Mouse (Mus musculus): ENCODE results near the gene Slc4a5. TPM values are rescaled to one million over a fixed set of nuclear protein-coding genes. Genes with fewer than 3 reads are reported as not detected.

Slc4a5 gene
- total RNA-seq, 1 experiment = 104 TPM

DNA sequence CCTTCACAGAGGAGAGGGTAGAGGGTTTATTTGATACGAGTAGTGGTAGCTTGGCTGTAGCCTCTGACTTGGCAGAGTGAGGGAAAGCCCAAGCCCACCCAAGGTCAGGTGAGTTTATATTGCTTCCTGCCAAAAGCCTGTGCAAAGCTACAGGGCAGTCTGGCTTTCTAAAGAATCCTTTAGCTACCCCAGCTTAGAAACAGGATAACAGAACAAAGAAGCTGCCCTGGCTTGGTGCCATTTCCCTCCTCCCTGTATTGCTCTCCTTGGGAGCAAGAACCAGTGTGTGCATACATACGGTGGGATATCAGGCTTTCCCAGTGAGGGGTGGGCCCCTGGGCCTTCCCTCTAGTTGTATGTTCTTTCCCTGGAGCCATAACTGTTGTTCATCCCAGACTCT, 9.1 kb upstream of the Slc4a5 start:
- Histone ChIP-seq H3K4me3 (ENCODE audit: insufficient read depth in 1 of 2, low read depth in 1 of 2, low read length in 2 of 2, poor library complexity in 1 of 2, severe bottlenecking in 1 of 2) (no peak overlapping the region), H3K9me3 (ENCODE audit: control insufficient read depth, insufficient read depth, low read depth, low read length) (no peaks in the 10 kb centered on the region), H3K27ac (ENCODE audit: insufficient read depth, low read depth, low read length, poor library complexity, severe bottlenecking) (no peak overlapping the region), H3K9ac (ENCODE audit: insufficient read depth, low read depth, low read length, poor library complexity, severe bottlenecking) (no peak overlapping the region), H3K4me1 (ENCODE audit: control insufficient read depth in 2 of 2, insufficient read depth in 2 of 2, low read length in 2 of 2, poor library complexity in 1 of 2) (peaks cover 0 to 3% of the 10 kb centered on the region in 2 experiments; a peak in 1 of 4 replicates), H3K36me3 (ENCODE audit: control insufficient read depth, insufficient read depth, low read length, poor library complexity, severe bottlenecking) (no peaks in the 10 kb centered on the region)
- in situ Hi-C loops (cut with MboI; ENCODE audit: low sequenced_read_pairs in 2 of 2, unreplicated experiment in 2 of 2) = loop anchor here in 1 of 2 experiments (10.0 kb wide), 1 partner anchor 64 kb away; no protein-coding TSS in a partner anchor
- DNase-seq (ENCODE audit: low read depth, low spot score) = no peak
- no peak for TF ChIP-seq ZNF384 (IDR thresholded peaks at IDR 0.05; ENCODE audit: low read depth, low read length)
- no peak for TF ChIP-seq ZC3H11A (IDR thresholded peaks at IDR 0.05; ENCODE audit: borderline replicate concordance, low read depth, low read length)
- TF ChIP-seq MAFK (IDR thresholded peaks at IDR 0.05; ENCODE audit: insufficient read depth, low read depth, low read length) = no peak
- TF ChIP-seq CHD2 (IDR thresholded peaks at IDR 0.05; ENCODE audit: low read depth, low read length) = no peak
- no peak for TF ChIP-seq HCFC1 (IDR thresholded peaks at IDR 0.05; ENCODE audit: borderline replicate concordance, insufficient read depth, low read length)

DNA sequence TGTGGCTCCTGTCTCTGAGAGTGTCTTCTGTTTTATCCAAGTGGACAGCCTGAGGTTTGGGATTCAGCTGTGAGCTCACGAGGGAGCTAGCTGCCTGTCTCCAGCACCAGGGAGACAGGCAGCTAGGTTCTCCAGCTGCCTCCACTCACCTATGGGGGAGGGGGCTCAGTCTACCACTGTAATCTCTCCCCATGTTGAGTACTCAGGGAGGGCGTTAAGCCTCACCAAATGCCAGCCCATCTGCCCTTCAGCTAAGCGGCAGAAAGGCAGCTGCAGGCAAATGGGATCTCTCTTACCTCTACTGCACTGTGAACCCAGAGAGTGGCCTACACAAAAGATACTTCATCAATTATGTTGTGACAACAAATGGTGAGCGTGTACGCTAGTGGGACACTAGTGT, 8.1 kb upstream of the Slc4a5 start:
- Histone ChIP-seq H3K36me3 (ENCODE audit: control insufficient read depth, insufficient read depth, low read length, poor library complexity, severe bottlenecking) (no peaks in the 10 kb centered on the region), H3K9me3 (ENCODE audit: control insufficient read depth, insufficient read depth, low read depth, low read length) (no peaks in the 10 kb centered on the region), H3K4me3 (ENCODE audit: insufficient read depth in 1 of 2, low read depth in 1 of 2, low read length in 2 of 2, poor library complexity in 1 of 2, severe bottlenecking in 1 of 2) (no peak overlapping the region), H3K9ac (ENCODE audit: insufficient read depth, low read depth, low read length, poor library complexity, severe bottlenecking) (no peak overlapping the region), H3K4me1 (ENCODE audit: control insufficient read depth in 2 of 2, insufficient read depth in 2 of 2, low read length in 2 of 2, poor library complexity in 1 of 2) (peaks cover 0 to 3% of the 10 kb centered on the region in 2 experiments; a peak in 1 of 4 replicates), H3K27ac (ENCODE audit: insufficient read depth, low read depth, low read length, poor library complexity, severe bottlenecking) (no peak overlapping the region)
- no peak for TF ChIP-seq MAFK (IDR thresholded peaks at IDR 0.05; ENCODE audit: insufficient read depth, low read depth, low read length)
- TF ChIP-seq ZNF384 (IDR thresholded peaks at IDR 0.05; ENCODE audit: low read depth, low read length) = no peak
- TF ChIP-seq ZC3H11A (IDR thresholded peaks at IDR 0.05; ENCODE audit: borderline replicate concordance, low read depth, low read length) = no peak
- no peak for TF ChIP-seq CHD2 (IDR thresholded peaks at IDR 0.05; ENCODE audit: low read depth, low read length)
- no peak for TF ChIP-seq HCFC1 (IDR thresholded peaks at IDR 0.05; ENCODE audit: borderline replicate concordance, insufficient read depth, low read length)
- in situ Hi-C loops (cut with MboI; ENCODE audit: low sequenced_read_pairs in 2 of 2, unreplicated experiment in 2 of 2) = loop anchor here in 1 of 2 experiments (10.0 kb wide), 1 partner anchor 63 kb away; no protein-coding TSS in a partner anchor
- DNase-seq (ENCODE audit: low read depth, low spot score) = no peak

DNA sequence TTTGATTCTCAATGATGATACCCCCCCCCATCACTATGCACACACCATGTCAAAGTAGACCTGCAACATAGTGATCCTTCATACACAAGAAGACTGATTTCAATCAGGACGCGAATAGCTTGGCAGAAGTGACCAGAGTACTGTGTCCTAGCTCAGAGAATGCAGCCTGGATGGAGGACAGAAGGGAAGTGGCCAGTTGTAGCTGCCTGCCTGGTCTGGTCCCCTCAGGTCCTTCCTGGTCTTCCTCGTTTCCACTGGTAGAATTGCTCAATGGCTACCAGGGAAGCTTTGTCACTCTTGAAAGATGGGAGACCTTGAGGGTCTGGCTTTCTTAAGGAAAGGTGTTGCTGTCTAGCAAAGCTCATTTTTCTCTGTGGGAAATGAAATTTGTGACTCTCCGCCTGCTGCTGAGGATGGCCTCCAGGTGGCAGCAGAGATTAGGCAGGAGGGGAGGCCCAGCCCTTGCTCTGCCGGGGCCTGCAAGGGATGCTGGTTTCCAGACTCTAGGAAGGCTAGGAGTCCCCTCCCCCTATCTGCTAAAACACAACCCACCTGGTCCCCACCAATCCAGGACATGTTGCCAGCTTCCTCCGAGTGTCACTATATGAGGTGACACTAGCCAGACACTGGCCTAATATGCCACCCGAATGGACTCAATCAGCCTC, 4.5 kb upstream of the Slc4a5 start:
- Histone ChIP-seq H3K36me3 (ENCODE audit: control insufficient read depth, insufficient read depth, low read length, poor library complexity, severe bottlenecking) (no peaks in the 10 kb centered on the region), H3K9me3 (ENCODE audit: control insufficient read depth, insufficient read depth, low read depth, low read length) (no peaks in the 10 kb centered on the region), H3K4me3 (ENCODE audit: insufficient read depth in 1 of 2, low read depth in 1 of 2, low read length in 2 of 2, poor library complexity in 1 of 2, severe bottlenecking in 1 of 2) (no peak overlapping the region), H3K9ac (ENCODE audit: insufficient read depth, low read depth, low read length, poor library complexity, severe bottlenecking) (no peak overlapping the region), H3K27ac (ENCODE audit: insufficient read depth, low read depth, low read length, poor library complexity, severe bottlenecking) (no peak overlapping the region), H3K4me1 (ENCODE audit: control insufficient read depth in 2 of 2, insufficient read depth in 2 of 2, low read length in 2 of 2, poor library complexity in 1 of 2) (peaks cover 0 to 3% of the 10 kb centered on the region in 2 experiments; a peak in 1 of 4 replicates)
- DNase-seq (ENCODE audit: low read depth, low spot score) = peak; percentile 50
- in situ Hi-C loops (cut with MboI; ENCODE audit: low sequenced_read_pairs in 2 of 2, unreplicated experiment in 2 of 2) = loop anchor here in 1 of 2 experiments (10.0 kb wide), 1 partner anchor 60 kb away; no protein-coding TSS in a partner anchor
- TF ChIP-seq ZNF384 (IDR thresholded peaks at IDR 0.05; ENCODE audit: low read depth, low read length) = no peak
- TF ChIP-seq ZC3H11A (IDR thresholded peaks at IDR 0.05; ENCODE audit: borderline replicate concordance, low read depth, low read length) = peak; percentile 71

DNA sequence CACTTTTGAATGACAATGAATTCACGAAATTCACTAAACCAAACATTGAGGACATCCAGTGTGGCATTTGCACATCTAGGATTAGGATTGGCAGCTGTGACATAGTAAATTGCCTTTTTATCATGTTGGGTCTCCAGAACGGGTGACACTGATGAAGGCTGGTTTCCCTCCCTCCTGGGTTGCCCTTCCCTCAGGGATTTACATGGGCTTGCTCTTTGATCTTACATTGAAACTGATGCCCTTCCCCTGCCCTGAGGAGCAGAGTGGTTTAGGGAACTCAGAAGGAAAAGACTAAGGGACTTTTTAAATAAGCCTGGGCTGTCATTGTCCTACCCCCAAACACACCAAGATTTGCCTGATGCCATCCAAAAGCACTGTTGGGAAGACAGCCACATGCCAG, 11.9 kb downstream of the Slc4a5 start:
- Histone ChIP-seq H3K9me3 (ENCODE audit: control insufficient read depth, insufficient read depth, low read depth, low read length) (no peaks in the 10 kb centered on the region), H3K27ac (ENCODE audit: insufficient read depth, low read depth, low read length, poor library complexity, severe bottlenecking) (no peak overlapping the region), H3K9ac (ENCODE audit: insufficient read depth, low read depth, low read length, poor library complexity, severe bottlenecking) (no peak overlapping the region), H3K36me3 (ENCODE audit: control insufficient read depth, insufficient read depth, low read length, poor library complexity, severe bottlenecking) (no peaks in the 10 kb centered on the region), H3K4me1 (ENCODE audit: control insufficient read depth in 2 of 2, insufficient read depth in 2 of 2, low read length in 2 of 2, poor library complexity in 1 of 2) (peaks cover 6 to 8% of the 10 kb centered on the region in 2 experiments; a peak in 2 of 4 replicates), H3K4me3 (ENCODE audit: insufficient read depth in 1 of 2, low read depth in 1 of 2, low read length in 2 of 2, poor library complexity in 1 of 2, severe bottlenecking in 1 of 2) (no peak overlapping the region)
- no peak for DNase-seq (ENCODE audit: low read depth, low spot score)
- in situ Hi-C loops (cut with MboI; ENCODE audit: low sequenced_read_pairs in 2 of 2, unreplicated experiment in 2 of 2) = no loop called here
- no peak for TF ChIP-seq CHD2 (IDR thresholded peaks at IDR 0.05; ENCODE audit: low read depth, low read length)
- TF ChIP-seq ZC3H11A (IDR thresholded peaks at IDR 0.05; ENCODE audit: borderline replicate concordance, low read depth, low read length) = no peak
- TF ChIP-seq ZNF384 (IDR thresholded peaks at IDR 0.05; ENCODE audit: low read depth, low read length) = no peak

All from ES-E14 (cell line).